Mouse (Mus musculus) heart, adult 2 months (tissue): ENCODE results near the gene Gm10643.

Source experiments
- CTCF ChIP-seq: fragments of 200-600 bp; IDR thresholded peaks from 2 replicates; pipeline ENCODE4 v1.8.1; 2022; ENCODE audit warnings: antibody characterized with exemption, mild to moderate bottlenecking, moderate library complexity
- EP300 ChIP-seq: fragments of 200-500 bp; IDR thresholded peaks from 2 replicates; pipeline ENCODE4 v1.6.1; 2011; ENCODE audit warnings: low read depth, low read length, control low read depth; ENCODE audit not compliant: insufficient read depth
- POLR2A ChIP-seq: fragments of 200-500 bp; IDR thresholded peaks from 2 replicates; pipeline ENCODE4 v1.6.1; 2011; ENCODE audit warnings: mild to moderate bottlenecking, low read depth, low read length, control low read depth; ENCODE audit not compliant: insufficient read depth

DNA sequence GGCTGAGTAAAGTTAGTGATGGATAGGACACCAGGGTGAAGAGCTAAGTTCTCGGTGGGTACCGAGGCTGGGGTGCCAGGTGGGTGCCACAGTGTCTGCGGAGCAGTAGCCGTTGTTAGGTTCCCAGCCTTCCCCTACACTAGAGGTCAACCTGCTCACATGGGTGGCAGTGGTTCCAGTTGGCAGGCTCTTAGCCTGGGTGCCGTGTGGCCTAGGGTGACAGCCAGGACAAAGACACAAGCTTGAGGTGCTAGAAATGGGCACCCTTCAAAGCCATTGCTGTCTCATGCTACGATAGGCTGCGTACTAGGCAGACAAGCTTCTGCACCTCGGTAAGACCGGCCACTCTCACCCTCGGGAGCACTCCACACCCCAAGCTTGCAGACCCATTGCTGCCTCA is 7.4 kb upstream of the Gm10643 start:
- TF ChIP-seq CTCF = no peak
- no peak for TF ChIP-seq POLR2A
- no peak for TF ChIP-seq EP300
